Mouse (Mus musculus) forebrain, postnatal 0 days (tissue): Measurements from ENCODE around the gene Apba1. TPM values are rescaled to one million over a fixed set of nuclear protein-coding genes. Genes with fewer than 3 reads are reported as not detected.
A peak's percentile ranks its signal among the peaks of the same experiment; 100 is the strongest.

Experiments used
- ATAC-seq: fragments of 200-750 bp; cut with Nextera tagmentation; 2 replicates; pipeline ENCODE4 v1.8.0; 2017; ENCODE audit warnings: mild to moderate bottlenecking, moderate library complexity
- DNase-seq: peaks from one replicate; pipeline ENCODE4 v3.0.0-alpha.2; 2015
- H3K27ac ChIP-seq: fragments of 300-500 bp; sonication (generic); 2 replicates; pipeline ENCODE4 v1.5.1; 2014; ENCODE audit warnings: low read depth, mild to moderate bottlenecking, antibody characterized with exemption, low read length, moderate library complexity, mixed read lengths
- H3K27me3 ChIP-seq: fragments of 300-500 bp; sonication (generic); 2 replicates; pipeline ENCODE4 v1.6.1; 2014; ENCODE audit warnings: mild to moderate bottlenecking, low read length, mixed read lengths; ENCODE audit not compliant: insufficient read depth
- H3K36me3 ChIP-seq: fragments of 300-500 bp; sonication (generic); 2 replicates; pipeline ENCODE4 v1.6.1; 2014; ENCODE audit warnings: mild to moderate bottlenecking, moderate library complexity; ENCODE audit not compliant: insufficient read depth
- H3K4me1 ChIP-seq: fragments of 300-500 bp; sonication (generic); 2 replicates; pipeline ENCODE4 v1.6.1; 2014; ENCODE audit warnings: antibody characterized with exemption; ENCODE audit not compliant: insufficient read depth
- H3K4me2 ChIP-seq: fragments of 300-500 bp; sonication (generic); 2 replicates; pipeline ENCODE4 v1.6.1; 2014; ENCODE audit warnings: low read depth, mild to moderate bottlenecking, moderate library complexity
- H3K4me3 ChIP-seq: fragments of 300-500 bp; sonication (generic); 2 replicates; pipeline ENCODE4 v1.5.1; 2014; ENCODE audit warnings: low read depth, low read length, mixed read lengths
- H3K9ac ChIP-seq: fragments of 300-500 bp; sonication (generic); 2 replicates; pipeline ENCODE4 v1.6.1; 2014; ENCODE audit warnings: mild to moderate bottlenecking
- H3K9me3 ChIP-seq: fragments of 300-500 bp; sonication (generic); 2 replicates; pipeline ENCODE4 v1.6.1; 2016; ENCODE audit warnings: low read length
- CTCF ChIP-seq: sonication (generic); IDR thresholded peaks from 2 replicates; pipeline ENCODE4 v1.5.1; 2016; ENCODE audit warnings: antibody characterized with exemption, control low read depth, low read depth
- WGBS: fragments of 180-500 bp; shearing (Covaris S2); extraction: QIAGEN DNeasy Blood & Tissue Kit; methylation state at CpG from one replicate; pipeline ENCODE4 v1.1.7; 2014; 5-methylcytosine and 5-hydroxymethylcytosine counted together
- polyA plus RNA-seq: library from polyadenylated mRNA; unstranded; fragments of >200 nt; fragmentation: Nextera tagmentation; extraction: Ambion mirVana; gene quantifications from 2 replicates; pipeline ENCODE4 v1.2.1, GENCODE M21; 2015
- total RNA-seq: library from RNA; depleted of rRNA; stranded (reverse); fragments of >200 nt; gene quantifications from 2 replicates; pipeline ENCODE4 v1.2.3, GENCODE M21; 2014; rRNA removed

Gene Apba1
- total RNA-seq (82.6 and 95.2 TPM in 2 replicates), polyA plus RNA-seq (7.0 and 10.8 TPM in 2 replicates)

GRCm38 (mm10) chr19:23758554-23759321, at the start of gene Apba1:
Apba1 (plus strand) TSS chr19:23758887.
- peak within 1 kb of the TSS; percentile 78 for H3K4me3 ChIP-seq
- no peaks in the 10 kb centered on the region for H3K27me3 ChIP-seq
- H3K9ac ChIP-seq, result peak within 1 kb of the TSS; percentile 95
- peak within 1 kb of the TSS; percentile 99 for H3K27ac ChIP-seq
- no peaks in the 10 kb centered on the region for H3K36me3 ChIP-seq
- 1% methylated on average over 85 of the region's 98 CpGs for WGBS
- peak; percentile 95 for DNase-seq
- peak; percentile 57 for TF ChIP-seq CTCF
- H3K4me2 ChIP-seq, result peak within 1 kb of the TSS; percentile 71
- peak; percentile 87 for ATAC-seq
- peaks cover 8% of the 10 kb centered on the region for H3K4me1 ChIP-seq
- H3K9me3 ChIP-seq, result no peaks in the 10 kb centered on the region

GRCm38 (mm10) chr19:23746506-23746905, 12.2 kb upstream of the Apba1 start:
- no peak overlapping the region for H3K9ac ChIP-seq
- TF ChIP-seq CTCF, result no peak
- no peaks in the 10 kb centered on the region for H3K27me3 ChIP-seq
- DNase-seq (no peak), ATAC-seq (no peak)
- H3K4me2 ChIP-seq, result no peak overlapping the region
- no peak overlapping the region for H3K27ac ChIP-seq
- no peak overlapping the region for H3K4me3 ChIP-seq
- H3K9me3 ChIP-seq, result no peaks in the 10 kb centered on the region
- H3K4me1 ChIP-seq, result no peaks in the 10 kb centered on the region
- H3K36me3 ChIP-seq, result no peaks in the 10 kb centered on the region
- 57% methylated on average over 3 of the region's 3 CpGs for WGBS

- H3K4me3 ChIP-seq, result no peak overlapping the region
- TF ChIP-seq CTCF, result no peak
- H3K36me3 ChIP-seq, result no peaks in the 10 kb centered on the region
- 16% methylated on average over 7 of the region's 7 CpGs for WGBS
- no peak for DNase-seq
- H3K4me1 ChIP-seq, result peaks cover 8% of the 10 kb centered on the region
- ATAC-seq, result no peak
- no peak overlapping the region for H3K27ac ChIP-seq
- H3K9ac ChIP-seq, result no peak overlapping the region
- H3K27me3 ChIP-seq, result no peaks in the 10 kb centered on the region
- H3K9me3 ChIP-seq, result no peaks in the 10 kb centered on the region
- peak overlapping the region; percentile 15 for H3K4me2 ChIP-seq
Observed at GRCm38 (mm10) chr19:23757011-23757410, 1.7 kb upstream of the Apba1 start.

- peak; percentile 80 for ATAC-seq
- WGBS, result 1% methylated on average over 40 of the region's 40 CpGs
- peak overlapping the region; percentile 78 for H3K4me3 ChIP-seq
- H3K4me2 ChIP-seq, result peak overlapping the region; percentile 71
- peak; percentile 99 for TF ChIP-seq CTCF
- H3K9ac ChIP-seq, result peak overlapping the region; percentile 95
- no peaks in the 10 kb centered on the region for H3K9me3 ChIP-seq
- H3K36me3 ChIP-seq, result no peaks in the 10 kb centered on the region
- H3K27me3 ChIP-seq, result no peaks in the 10 kb centered on the region
- peak overlapping the region; percentile 99 for H3K27ac ChIP-seq
- peaks cover 8% of the 10 kb centered on the region for H3K4me1 ChIP-seq
- peak; percentile 98 for DNase-seq
Observed at GRCm38 (mm10) chr19:23757961-23758553, 630 bp upstream of the Apba1 start.

- under 1% methylated on average over 17 of the region's 17 CpGs for WGBS
- Histone ChIP-seq H3K36me3 (no peaks in the 10 kb centered on the region), H3K27me3 (no peaks in the 10 kb centered on the region), H3K27ac (peak overlapping the region; percentile 99), H3K9me3 (no peaks in the 10 kb centered on the region), H3K4me2 (peak overlapping the region; percentile 71), H3K4me1 (peaks cover 8% of the 10 kb centered on the region), H3K9ac (peak overlapping the region; percentile 95), H3K4me3 (peak overlapping the region; percentile 78)
- TF ChIP-seq CTCF, result peak; percentile 1; the same call in 1 of the 2 replicates
- DNase-seq, result no peak
- ATAC-seq, result no peak
Observed at GRCm38 (mm10) chr19:23759322-23759945, 747 bp downstream of the Apba1 start.

GRCm38 (mm10) chr19:23763371-23763770, 4.7 kb downstream of the Apba1 start:
- H3K4me2 ChIP-seq, result no peak overlapping the region
- no peak for ATAC-seq
- H3K27me3 ChIP-seq, result no peaks in the 10 kb centered on the region
- no peaks in the 10 kb centered on the region for H3K36me3 ChIP-seq
- no peak for DNase-seq
- peaks cover 8% of the 10 kb centered on the region for H3K4me1 ChIP-seq
- 88% methylated on average over 6 of the region's 6 CpGs for WGBS
- H3K4me3 ChIP-seq, result no peak overlapping the region
- H3K27ac ChIP-seq, result no peak overlapping the region
- no peak overlapping the region for H3K9ac ChIP-seq
- no peaks in the 10 kb centered on the region for H3K9me3 ChIP-seq
- no peak for TF ChIP-seq CTCF

GRCm38 (mm10) chr19:23764051-23764450, 5.4 kb downstream of the Apba1 start:
- no peaks in the 10 kb centered on the region for H3K36me3 ChIP-seq
- DNase-seq, result no peak
- no peaks in the 10 kb centered on the region for H3K9me3 ChIP-seq
- H3K27ac ChIP-seq, result no peak overlapping the region
- H3K4me2 ChIP-seq, result no peak overlapping the region
- TF ChIP-seq CTCF, result no peak
- H3K27me3 ChIP-seq, result no peaks in the 10 kb centered on the region
- H3K4me3 ChIP-seq, result no peak overlapping the region
- H3K9ac ChIP-seq, result no peak overlapping the region
- no peak for ATAC-seq
- 23% methylated on average over 2 of the region's 2 CpGs for WGBS
- H3K4me1 ChIP-seq, result peaks cover 8% of the 10 kb centered on the region
